Mouse (Mus musculus) inflammation-experienced regulatory T-cells, adult 6 months (primary cell): ENCODE measurements around the gene Coq10b. TPM values are rescaled to one million over a fixed set of nuclear protein-coding genes. Genes with fewer than 3 reads are reported as not detected.
"Not testable (repeated sequence)": the region's sequence is repeated elsewhere in the genome, so short reads cannot be mapped to it uniquely, and the experiment has no call there.

Experiments
- ATAC-seq: one replicate; pipeline ENCODE4 v1.8.0; 2017
- polyA plus RNA-seq, 3 experiments: library from polyadenylated mRNA; unstranded; fragments of 100-300 nt; shearing (Covaris generic); gene quantifications; one replicate each; pipeline ENCODE4 v1.2.1; 2017

The Coq10b gene
- polyA plus RNA-seq = 10 to 100 TPM; 14.6 to 22.7 (median 17.0) TPM

DNA sequence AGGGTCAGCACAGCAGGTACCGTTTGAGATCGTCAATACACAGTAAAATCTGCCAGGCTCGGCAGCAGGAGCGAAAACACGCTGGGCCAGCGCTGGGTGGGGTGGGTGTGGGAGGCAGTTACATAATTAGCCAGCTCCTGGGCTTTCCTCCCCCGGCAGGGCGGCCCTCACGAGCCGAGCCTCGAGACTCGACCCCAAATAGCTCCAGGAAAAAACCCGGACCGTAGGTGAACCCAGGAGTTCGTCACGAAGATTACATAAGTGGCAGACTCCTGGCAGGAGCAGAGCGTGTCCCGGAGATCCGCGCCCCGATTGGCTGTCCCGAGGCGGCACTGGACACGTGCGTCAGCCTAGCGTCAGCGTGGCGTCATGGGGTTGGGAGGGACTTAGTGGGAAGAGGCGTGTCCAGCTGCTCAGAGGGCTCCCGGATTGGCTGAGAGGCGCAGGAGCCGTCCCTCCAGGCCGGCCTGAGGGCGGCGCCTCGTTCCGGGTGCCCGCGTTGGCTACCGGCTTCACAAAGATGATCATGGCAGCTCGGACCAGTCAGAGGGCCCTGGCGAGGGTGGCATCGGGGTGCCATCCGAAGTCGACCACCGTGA, at the start of gene Coq10b:
Gene Coq10b (plus strand): TSS at position 416 of the 599 bp plus-strand sequence.
- peak; percentile 97 for ATAC-seq

DNA sequence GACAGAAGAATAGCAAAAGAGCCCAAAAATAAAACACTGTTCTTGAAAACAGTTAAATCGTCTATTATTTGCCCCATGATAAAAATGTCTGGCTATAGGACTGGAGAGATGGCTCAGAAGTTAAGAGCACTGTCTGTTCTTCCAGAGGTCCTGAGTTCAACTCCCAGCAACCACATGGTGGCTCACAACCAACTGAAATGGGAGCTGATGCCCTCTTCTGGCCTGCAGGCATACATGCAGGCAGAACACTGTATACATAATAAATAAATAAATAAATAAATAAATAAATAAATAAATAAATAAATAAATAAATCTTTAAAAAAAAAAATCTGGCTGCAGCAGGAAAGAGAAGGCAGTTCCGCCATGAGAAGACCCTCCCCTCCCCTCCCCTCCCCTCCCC, 44.3 kb upstream of the Coq10b start:
- ATAC-seq = not testable (repeated sequence)

DNA sequence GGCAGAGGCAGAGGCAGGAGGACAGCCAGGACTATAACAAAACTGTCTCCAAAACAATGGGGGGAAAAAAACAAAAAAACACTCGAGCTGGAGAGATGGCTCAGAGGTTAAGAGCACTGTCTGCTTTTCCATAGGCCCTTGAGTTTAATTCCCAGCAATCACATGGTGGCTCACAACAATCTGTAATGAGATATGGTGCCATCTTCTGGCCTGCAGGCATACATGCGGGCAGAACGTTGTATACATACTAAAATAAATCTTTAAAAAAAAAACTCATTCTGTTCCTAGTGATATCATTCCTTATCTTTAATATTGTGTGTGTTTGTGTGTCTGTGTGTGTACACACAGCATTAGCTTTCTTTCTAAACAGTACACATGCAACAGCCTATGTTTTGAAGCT, 40.1 kb upstream of the Coq10b start:
- ATAC-seq = no peak

DNA sequence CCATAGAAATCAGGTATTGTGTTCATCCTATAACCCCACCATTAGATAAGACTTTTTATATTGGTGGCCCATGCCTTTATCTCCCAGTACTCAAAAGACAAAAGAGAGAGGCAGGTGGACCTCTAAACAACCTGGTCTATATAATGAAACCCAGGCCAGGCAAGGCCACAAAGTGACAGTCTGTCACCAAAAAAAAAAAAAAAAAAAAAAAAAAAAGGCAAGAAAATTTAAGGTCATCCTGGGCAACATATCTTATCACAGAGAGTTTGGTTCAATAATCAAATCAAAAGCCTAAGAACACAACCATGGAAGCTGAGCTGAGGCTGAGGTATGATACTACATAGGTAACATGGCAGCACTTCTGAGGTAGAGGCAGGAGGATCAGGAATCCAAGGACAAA, 30.7 kb upstream of the Coq10b start:
- no peak for ATAC-seq

DNA sequence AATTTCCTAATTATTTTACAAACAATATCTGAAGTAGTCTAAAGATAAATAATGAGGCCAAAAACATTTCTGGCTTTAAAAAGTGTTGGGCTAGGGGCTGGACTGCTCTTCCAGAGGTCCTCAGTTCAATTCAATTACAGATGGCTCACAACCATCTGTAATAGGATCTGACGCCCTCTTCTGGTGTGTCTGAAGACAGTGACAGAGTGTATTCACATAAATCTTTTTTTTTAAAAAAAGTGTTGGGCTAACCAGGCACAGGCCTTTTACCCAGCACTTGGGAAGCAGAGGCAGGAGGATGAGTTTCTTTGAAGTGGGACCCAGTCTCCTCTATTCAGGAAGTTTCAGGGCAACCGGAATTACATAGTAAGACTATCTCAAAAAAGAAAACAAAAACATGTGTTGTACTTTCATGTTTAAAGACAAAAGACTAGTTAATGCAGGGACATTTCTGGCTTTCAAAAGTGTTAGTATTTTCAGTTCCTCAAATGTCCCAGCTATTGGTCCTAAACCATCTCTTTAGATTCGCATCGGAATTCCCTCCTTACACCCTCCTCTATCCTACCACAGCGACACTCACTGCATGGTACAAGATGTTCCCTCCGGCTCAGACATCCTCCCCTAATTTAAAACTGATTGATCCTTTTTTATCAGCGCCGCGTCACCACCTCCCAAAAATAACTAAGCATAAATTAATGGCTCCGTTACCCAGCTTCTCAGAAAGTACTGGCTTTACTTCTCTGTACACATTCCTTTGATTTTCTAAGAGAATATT, 26.7 kb upstream of the Coq10b start:
- ATAC-seq = peak; percentile 19

DNA sequence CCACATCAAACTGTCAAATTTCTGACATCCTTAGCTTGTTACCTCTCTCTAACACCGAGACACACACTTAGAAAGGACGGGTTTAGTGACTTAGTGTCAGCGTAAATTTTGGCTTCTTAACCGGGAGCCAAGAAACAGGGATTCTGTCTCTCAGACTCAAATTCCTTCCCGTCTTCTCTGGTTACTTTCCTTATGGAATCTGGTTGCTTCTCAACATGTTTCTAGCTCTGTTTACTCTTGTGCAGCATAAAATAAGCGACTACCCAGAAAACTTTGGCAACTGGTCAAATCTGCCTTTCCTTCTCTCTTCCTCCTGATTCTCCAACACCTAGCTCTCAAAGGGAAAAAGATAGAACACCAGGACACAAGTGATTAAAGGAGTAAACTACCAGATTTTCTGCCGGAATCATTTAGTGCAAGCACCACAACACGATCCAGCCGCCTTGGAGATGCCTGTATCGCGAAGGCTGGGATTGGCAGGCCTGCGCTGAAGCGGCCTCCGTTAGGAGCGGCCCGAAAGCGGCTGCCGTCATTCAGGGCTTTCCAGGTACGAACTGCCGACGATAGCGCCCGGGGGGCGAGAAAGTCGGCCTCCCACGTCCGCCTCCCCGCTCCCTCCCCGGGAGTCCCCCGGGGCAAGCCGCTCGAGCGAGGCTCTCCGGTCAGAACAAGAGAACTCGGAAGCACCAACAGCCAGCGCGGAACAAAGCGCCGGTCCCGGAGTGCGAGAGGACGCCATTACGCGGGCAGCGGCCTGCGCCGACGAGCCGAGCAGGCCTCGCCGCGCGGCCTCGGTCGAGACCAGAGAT, 25.9 kb upstream of the Coq10b start:
- peak; percentile 4 for ATAC-seq

DNA sequence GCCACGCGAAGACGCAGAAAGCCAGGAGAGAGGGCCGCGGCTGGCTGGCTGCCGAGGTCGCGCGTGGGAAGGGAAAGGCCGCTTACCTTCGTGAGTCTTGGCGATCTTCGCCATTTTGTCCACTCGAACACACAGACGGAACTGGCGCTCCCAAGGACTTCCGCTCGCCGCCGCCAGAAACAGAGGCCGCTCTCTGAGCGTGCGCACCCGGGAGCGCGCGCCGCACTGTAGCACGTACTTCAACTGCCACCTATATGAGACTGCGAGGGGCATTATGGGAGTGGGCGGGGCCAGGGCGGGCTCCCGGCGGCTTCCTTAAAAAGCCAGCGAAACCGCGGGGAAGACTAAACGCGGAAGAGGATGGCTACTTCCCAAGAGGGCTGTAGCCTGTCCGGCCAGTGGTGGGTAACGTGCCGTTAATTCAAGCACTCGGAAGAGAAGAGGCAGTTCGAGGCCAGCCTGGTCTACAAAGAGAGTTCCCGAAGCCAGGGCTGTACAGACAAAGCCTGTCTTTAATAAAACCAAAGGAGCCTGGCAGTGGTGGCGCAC, 25.2 kb upstream of the Coq10b start, which contains the start of gene Sf3b1:
Gene Sf3b1 (minus strand): TSS at position 229 of the 549 bp plus-strand sequence.
- peak; percentile 77 for ATAC-seq

DNA sequence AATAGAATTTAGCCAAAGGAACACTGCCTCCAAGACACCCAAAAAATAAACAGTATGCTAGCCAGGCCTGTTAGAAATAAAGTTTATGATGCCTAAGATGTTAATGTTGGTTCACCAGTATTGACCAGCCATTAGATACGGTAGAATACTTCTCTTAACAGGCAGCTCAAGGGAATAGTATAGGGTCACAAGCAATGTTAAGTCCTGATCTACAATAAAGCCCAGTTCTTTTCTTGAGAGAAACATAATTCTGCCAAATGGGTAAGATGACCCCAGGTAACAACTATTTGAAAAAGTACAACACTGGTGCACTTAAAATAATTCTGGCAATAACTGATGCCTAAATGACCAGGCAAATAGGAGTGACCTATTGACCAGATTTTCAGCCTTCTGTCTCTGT, 24.6 kb upstream of the Coq10b start:
- ATAC-seq = no peak

DNA sequence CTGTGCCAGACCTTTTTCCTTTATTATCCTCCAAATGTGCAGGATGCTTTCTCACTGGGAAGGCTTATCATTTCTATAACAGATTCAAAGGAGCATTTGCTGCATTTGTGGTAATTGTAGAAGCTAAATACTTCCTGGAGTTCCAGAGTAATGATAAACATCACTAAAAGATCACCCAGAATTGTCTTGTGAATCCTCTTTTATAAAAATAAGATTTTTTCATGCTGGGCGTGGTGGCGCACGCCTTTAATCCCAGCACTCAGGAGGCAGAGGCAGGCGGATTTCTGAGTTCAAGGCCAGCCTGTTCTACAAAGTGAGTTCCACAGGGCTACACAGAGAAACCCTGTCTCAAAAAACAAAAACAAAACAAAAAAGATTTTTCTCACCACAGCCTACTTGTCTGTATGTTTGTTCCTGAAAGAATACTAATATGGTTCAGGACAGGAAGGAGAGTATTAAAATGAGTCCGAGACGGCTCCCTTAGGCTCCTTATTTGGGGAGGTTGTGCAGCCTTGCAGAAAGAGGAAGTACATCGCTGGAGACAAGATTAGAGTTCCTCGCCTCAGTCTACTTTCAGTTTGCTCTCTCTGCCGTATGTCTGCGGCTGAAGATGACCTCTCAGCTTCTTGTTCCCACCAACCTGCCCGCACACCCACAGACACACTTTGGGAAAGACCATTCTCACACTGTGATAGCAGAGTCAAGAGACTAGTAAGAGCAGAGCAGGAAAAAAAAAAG, 23.9 kb upstream of the Coq10b start:
- peak; percentile 63 for ATAC-seq

DNA sequence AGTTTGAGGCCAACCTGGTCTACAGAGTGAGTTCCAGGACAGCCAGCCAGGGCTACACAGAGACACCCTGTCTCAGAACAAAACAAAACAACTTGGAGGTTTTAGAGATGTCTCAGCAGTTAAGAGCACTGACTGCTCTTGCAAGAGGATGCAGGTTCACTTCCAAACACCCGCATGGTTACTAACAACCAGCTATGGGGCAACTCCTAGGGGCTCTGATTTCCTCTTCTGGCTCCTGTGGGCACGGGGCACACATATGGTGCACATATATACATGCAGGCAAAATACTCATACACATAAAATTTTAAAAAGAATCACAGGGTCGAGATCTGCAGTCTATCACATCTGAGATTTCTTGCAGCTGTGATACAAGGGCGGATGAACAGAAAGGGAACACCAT, 23.1 kb upstream of the Coq10b start:
- ATAC-seq = no peak

DNA sequence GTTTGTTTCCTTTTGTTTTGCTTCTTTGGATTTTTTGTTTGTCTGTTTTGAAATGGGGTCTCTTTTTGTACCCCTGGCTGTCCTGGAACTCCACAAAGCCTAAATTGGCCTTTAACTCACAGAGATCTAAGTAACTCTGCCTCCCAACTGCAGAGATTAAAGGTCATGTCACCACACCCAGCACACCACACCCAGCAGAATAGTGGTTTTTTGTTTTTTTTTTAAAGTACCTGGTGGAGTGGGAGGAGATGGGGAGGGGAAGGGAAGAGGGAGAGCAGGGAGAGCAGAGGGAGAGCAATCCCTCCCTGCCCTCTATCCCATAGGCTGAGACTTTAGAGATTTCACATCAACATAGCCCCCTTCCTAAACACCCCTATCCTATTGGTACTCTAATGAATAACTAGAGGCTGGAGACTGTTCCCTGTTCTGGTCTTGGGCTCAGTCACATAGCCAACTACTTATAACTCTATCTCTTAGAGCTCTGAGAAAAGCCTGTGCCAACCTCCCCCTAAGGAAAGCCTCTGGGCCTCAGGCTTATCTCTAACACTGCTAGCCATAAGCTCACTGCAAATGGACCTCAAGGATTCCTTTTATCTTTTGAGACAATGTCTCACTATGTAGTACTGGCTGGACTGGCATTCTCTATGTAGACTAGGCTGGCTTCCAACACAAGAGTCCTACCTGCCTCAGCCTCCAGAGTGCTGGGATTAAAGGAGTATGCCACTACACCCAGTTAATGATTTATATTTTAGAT, 21.4 kb upstream of the Coq10b start:
- ATAC-seq = no peak

DNA sequence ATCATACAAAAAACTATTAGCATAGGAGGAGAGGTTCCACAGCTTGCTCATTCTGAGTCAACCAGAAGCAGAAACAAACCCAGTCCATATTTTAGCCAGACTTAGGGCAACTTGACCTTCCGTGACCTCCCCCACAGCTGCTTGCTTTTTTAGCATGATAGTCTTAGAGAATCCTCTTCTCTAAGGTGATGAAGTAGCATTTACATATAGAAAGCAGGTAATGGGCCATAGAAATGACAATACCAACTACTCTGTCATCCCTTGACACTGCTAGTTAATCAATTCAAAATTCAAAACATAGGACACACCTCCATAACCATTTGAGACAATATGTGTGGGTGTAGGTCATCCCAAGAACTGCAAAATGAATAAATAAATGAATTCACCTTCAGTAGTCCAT, 12.6 kb upstream of the Coq10b start:
- no peak for ATAC-seq

DNA sequence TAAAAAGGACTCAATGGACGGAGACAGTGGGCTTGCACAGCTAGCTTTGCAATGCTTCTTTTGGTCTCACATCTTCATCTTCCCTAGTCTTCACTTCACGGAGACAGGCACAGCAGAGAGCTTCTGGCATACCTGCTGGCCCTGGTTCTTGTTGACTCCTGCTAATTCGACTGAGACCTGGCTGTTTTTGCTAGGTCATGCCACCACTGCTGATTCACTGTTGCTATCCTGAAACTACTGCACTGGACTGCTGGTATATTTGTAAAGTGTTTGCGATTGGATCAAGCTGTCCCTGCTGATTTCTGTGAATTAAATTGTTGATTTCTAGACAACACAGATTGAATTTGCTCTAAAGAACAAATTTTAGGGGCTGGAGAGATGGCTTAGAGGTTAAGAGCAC, 10.9 kb upstream of the Coq10b start:
- ATAC-seq = no peak

DNA sequence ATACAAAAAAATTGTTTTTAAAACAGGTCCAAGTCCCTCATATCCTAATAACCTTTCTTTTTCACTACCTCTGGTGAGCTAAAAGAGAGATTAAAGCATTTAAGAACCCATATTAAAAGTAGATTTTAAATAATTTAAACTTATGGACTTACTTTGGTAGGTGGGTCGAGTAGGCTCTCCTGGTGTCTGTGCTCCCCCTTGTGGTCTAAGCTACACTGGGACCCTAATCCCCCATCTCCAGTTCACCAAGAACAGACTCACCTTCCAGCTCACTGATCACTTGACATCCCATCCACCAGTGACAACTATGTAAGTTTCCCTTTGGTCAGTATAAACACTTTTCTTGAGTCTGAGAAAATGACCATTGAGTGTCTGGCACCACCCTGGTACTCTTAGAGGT, 10.3 kb upstream of the Coq10b start:
- ATAC-seq = no peak

DNA sequence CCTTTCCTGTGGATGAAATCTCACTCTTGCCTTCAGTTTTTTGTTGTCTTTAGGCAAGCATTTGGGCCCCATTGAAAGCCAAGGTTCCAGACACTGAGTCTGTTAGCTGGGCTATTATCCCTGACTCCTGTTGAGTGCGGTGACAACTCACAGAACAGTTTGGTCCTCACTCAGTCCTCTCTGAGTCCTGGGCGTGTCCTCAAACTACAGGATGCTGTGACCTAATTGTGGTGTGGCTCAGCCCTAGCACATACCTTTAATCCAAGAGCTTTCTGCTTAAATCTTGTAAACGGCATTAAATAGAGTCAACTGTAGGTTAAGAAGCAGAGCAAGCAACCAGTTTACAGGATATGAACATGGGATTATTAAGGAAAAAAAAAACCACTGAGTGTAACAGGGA, 9.4 kb upstream of the Coq10b start:
- no peak for ATAC-seq

DNA sequence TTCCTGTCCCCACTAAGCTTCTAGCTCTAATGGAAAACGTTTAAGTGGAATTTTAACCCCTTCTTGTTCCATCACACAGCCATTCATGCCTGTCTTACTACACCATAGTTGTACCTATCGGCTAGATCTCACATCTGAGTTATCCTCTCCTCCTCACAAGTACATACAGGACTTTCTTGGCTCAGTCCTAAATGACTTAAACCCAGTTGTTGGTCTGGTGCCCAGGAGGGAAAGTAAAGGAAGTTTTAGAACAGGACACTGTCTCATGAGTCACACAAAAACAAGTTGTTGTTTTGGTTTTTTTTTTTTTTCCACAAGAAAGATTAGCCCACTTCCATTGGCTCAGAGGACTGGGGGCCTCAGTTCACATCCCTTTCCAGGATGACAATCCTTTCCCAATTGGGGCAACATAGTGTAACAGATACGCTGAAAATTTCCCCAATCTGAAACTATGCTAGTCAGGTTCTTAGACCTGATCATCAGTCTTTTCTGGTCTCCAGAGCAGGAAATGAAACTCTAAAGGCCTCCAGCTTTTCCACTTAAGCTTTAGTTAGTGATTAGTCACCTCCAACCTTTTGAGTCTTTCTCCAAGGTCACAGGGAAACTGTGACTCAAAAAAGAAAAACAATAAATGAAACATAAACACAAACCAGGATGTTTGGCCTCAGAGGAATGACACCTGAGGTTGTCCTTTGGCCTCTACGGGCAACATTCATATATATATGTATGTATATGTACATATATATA, 3.6 kb upstream of the Coq10b start:
- ATAC-seq = no peak

DNA sequence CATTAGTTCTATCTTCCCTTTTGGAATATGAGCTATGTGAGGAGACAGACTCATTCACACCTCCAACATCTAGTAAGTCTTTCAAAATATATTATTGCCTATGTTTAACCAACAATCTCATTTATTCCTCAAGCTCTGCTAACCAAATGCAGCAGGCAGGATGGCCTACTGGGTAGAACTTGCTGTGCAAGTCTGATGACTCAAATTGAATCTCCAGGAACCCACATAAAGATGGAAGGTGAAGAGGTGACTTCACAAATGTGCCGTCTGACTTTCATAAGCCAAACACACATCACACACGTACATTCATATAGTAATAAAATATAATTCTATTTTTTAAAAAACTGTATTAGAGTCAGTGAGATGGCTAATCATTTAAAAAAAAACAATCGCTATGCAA, 899 bp upstream of the Coq10b start:
- ATAC-seq = no peak

DNA sequence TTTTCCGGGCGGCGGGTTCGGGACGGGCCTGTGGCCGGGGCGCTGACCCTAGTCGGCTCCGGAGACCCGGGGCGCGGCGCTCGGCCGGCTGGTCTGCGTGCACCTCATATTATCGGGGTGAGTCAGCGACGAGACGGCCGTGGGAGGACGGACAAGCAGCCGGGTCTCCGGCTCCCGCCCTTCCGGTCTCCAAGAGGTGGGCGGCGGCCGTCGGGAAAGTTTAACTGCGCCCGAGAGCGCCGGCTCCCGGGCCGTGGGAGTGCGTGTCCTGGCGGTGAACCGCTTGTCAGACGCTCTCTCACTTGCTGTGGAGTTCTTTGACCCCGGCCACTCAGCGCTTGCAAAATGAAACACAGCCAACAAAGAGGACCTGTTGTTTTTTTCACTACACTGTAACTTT, 435 bp downstream of the Coq10b start:
- peak; percentile 8 for ATAC-seq

DNA sequence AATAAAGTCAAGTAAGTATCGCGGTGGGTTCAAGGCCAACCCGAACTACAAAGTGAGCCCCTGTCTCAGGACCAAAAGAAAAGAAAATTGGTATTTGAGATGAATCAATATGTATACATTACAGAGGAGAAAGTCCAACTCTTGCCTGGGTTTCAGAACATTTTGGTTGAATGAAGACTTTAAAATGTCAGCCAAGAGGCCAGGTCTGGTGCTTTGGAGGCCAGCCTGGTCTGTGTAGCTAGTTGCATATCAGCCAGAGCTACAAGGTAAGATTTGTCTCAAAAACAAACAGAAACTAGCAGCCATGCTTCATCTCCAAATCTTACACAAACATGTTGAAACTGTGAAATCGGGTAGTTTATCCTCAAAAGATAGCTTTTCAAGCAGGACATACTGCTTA, 1.0 kb downstream of the Coq10b start:
- no peak for ATAC-seq

DNA sequence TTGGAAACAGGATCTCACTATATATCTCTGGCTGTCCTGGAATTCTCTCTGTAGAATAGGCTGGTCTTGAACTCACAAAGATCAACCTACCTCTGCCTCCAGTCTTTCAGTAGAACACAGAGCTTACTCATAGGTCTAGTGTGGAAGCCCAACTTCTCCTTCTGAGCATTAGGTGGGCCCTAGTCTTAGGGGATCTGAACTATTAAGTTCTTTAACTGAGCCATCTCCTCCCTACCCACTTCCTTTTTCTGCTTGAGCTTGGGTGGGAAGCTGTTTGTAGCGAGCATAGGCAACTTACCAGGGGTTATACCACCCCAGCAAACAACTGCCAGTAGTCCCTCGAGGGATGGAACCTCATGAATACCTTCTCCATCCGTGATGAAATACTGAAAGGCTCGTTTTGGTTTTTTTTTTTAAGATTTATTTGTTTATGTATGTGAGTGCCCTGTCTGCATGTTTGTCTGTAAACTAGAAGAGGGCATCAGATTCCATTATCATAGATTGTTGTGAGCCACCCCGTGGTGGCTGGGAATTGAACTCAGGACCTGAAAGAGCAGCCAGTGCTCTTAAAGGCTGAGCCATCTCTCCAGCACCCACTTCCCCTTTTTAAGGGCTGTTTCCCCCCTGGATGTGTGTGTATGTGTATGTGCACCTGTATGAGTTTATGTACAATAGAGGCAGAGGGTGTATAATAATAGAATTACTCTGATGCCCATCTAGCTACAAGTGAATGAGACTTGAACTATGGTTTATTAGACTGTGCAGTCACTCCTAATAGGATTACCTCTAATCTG, 2.9 kb downstream of the Coq10b start:
- no peak for ATAC-seq
